Mouse (Mus musculus): ENCODE data around the gene Itpkb.

Gene Itpkb

GRCm38 (mm10) chr1:180420496-180421164 lies 90.3 kb downstream of the Itpkb start:
- DNase-seq (ENCODE audit: low spot score): peak; percentile 69

- DNase-seq (ENCODE audit: low spot score): no peak
Measured at GRCm38 (mm10) chr1:180421165-180421909, 91.1 kb downstream of the Itpkb start.

- DNase-seq (ENCODE audit: low spot score): peak; percentile 91
Measured at GRCm38 (mm10) chr1:180422076-180422828, 92.0 kb downstream of the Itpkb start.

GRCm38 (mm10) chr1:180423008-180423639 lies 92.8 kb downstream of the Itpkb start:
- no peak for DNase-seq (ENCODE audit: low spot score)

GRCm38 (mm10) chr1:180423931-180424330 lies 93.6 kb downstream of the Itpkb start:
- DNase-seq (ENCODE audit: low spot score): no peak

GRCm38 (mm10) chr1:180426405-180426804 lies 96.1 kb downstream of the Itpkb start:
- no peak for DNase-seq (ENCODE audit: low spot score)

GRCm38 (mm10) chr1:180427685-180428084 lies 97.4 kb downstream of the Itpkb start:
- no peak for DNase-seq (ENCODE audit: low spot score)

GRCm38 (mm10) chr1:180428101-180428712 lies 97.9 kb downstream of the Itpkb start:
- peak; percentile 91 for DNase-seq (ENCODE audit: low spot score)

- DNase-seq (ENCODE audit: low spot score): no peak
Measured at GRCm38 (mm10) chr1:180428871-180429270, 98.6 kb downstream of the Itpkb start.

- DNase-seq (ENCODE audit: low spot score): no peak
Measured at GRCm38 (mm10) chr1:180429819-180430218, 99.5 kb downstream of the Itpkb start.

- DNase-seq (ENCODE audit: low spot score): no peak
Measured at GRCm38 (mm10) chr1:180431833-180432232, 101.5 kb downstream of the Itpkb start.

- no peak for DNase-seq (ENCODE audit: low spot score)
Measured at GRCm38 (mm10) chr1:180433098-180433538, 102.8 kb downstream of the Itpkb start.

GRCm38 (mm10) chr1:180433796-180434566 lies 103.7 kb downstream of the Itpkb start:
- peak; percentile 88 for DNase-seq (ENCODE audit: low spot score)

- no peak for DNase-seq (ENCODE audit: low spot score)
Measured at GRCm38 (mm10) chr1:180434925-180435324, 104.6 kb downstream of the Itpkb start.

- DNase-seq (ENCODE audit: low spot score): peak; percentile 68
Measured at GRCm38 (mm10) chr1:180439496-180439895, 109.2 kb downstream of the Itpkb start.

GRCm38 (mm10) chr1:180444411-180444810 lies 114.1 kb downstream of the Itpkb start:
- no peak for DNase-seq (ENCODE audit: low spot score)

GRCm38 (mm10) chr1:180449641-180450040 lies 119.4 kb downstream of the Itpkb start:
- DNase-seq (ENCODE audit: low spot score): no peak

- peak; percentile 58 for DNase-seq (ENCODE audit: low spot score)
Measured at GRCm38 (mm10) chr1:180458274-180458673, 128.0 kb downstream of the Itpkb start.

GRCm38 (mm10) chr1:180458680-180459079 lies 128.4 kb downstream of the Itpkb start:
- peak; percentile 12 for DNase-seq (ENCODE audit: low spot score)

- no peak for DNase-seq (ENCODE audit: low spot score)
Measured at GRCm38 (mm10) chr1:180460721-180461120, 130.4 kb downstream of the Itpkb start.

GRCm38 (mm10) chr1:180462396-180462795 lies 132.1 kb downstream of the Itpkb start:
- DNase-seq (ENCODE audit: low spot score): no peak
